Mouse (Mus musculus) heart, postnatal 0 days (tissue): ENCODE measurements around the gene Sema3b.

Experiments used
- CTCF ChIP-seq: IDR thresholded peaks from 2 replicates; pipeline ENCODE4 v1.5.1; 2016; ENCODE audit warnings: antibody characterized with exemption, control low read depth, low read depth
- EP300 ChIP-seq: IDR thresholded peaks from 2 replicates; pipeline ENCODE4 v1.6.1; 2016; ENCODE audit warnings: antibody characterized with exemption, low read depth

DNA sequence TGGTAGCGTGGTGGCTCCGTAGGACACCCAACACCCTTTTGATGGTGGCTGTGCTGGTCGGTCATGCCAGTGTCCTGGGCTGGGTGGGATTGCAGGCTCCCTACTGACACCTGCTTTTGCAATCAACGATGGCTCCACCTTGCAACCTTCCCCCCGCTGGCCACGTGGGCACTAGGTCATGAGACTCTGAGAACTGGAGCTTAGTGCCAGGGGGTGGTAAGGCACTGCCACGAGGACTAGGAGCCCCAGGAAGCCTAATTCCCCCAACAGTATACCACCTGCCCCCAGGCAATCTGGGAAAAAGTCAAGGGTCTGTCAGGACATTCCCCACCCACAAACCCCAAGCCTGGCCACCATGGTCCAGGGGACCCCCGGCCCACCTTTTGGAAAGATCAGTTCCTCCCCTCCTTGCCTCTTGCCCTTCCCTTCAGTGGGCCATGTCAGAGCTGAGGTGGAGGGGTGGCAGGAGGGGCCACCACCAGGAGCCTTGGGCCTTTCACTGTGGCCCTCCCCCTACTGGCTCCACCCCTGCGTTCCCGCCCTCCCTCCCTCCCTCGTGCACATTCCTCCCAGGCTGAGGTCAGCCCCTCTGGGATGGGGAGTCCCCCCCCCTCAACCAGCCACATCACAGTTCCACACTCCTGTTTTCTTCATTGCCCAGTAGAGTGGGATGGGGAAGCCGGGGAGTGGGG is at the start of gene Sema3b:
- TF ChIP-seq CTCF, result no peak
- no peak for TF ChIP-seq EP300
